Mouse (Mus musculus) heart, embryonic 12.5 days (tissue): ENCODE measurements around the gene Gm20388. TPM values are rescaled to one million over a fixed set of nuclear protein-coding genes. Genes with fewer than 3 reads are reported as not detected.

Experiments used
- ATAC-seq: fragments of 200-750 bp; cut with Nextera tagmentation; 2 replicates; pipeline ENCODE4 v1.8.0; 2017; ENCODE audit warnings: moderate TSS enrichment, moderate library complexity; ENCODE audit not compliant: insufficient number of reproducible peaks, low FRiP score
- H3K27ac ChIP-seq: fragments of 300-500 bp; sonication (generic); 2 replicates; pipeline ENCODE4 v1.5.1; 2016; ENCODE audit warnings: mild to moderate bottlenecking, moderate library complexity; ENCODE audit not compliant: poor library complexity, severe bottlenecking
- H3K27me3 ChIP-seq: fragments of 300-500 bp; sonication (generic); replicated peaks from 2 replicates; pipeline ENCODE4 v1.6.1; 2016; ENCODE audit warnings: mild to moderate bottlenecking, moderate library complexity
- H3K36me3 ChIP-seq: fragments of 300-500 bp; sonication (generic); 2 replicates; pipeline ENCODE4 v1.6.1; 2016; ENCODE audit warnings: mild to moderate bottlenecking, moderate library complexity
- H3K4me1 ChIP-seq: fragments of 300-500 bp; sonication (generic); replicated peaks from 2 replicates; pipeline ENCODE4 v1.6.1; 2016; ENCODE audit warnings: mild to moderate bottlenecking
- H3K4me2 ChIP-seq: fragments of 300-500 bp; sonication (generic); 2 replicates; pipeline ENCODE4 v1.6.1; 2016; ENCODE audit warnings: mild to moderate bottlenecking, moderate library complexity
- H3K4me3 ChIP-seq: fragments of 300-500 bp; sonication (generic); 2 replicates; pipeline ENCODE4 v1.5.1; 2016; ENCODE audit warnings: mild to moderate bottlenecking
- H3K9ac ChIP-seq: fragments of 300-500 bp; sonication (generic); 2 replicates; pipeline ENCODE4 v1.6.1; 2016; ENCODE audit warnings: mild to moderate bottlenecking, moderate library complexity
- H3K9me3 ChIP-seq: fragments of 300-500 bp; sonication (generic); replicated peaks from 2 replicates; pipeline ENCODE4 v1.6.1; 2016; ENCODE audit warnings: mild to moderate bottlenecking, moderate library complexity
- WGBS: fragments of 180-500 bp; shearing (Covaris S2); methylation state at CpG from one replicate; pipeline ENCODE4 v1.1.7; 2016; 5-methylcytosine and 5-hydroxymethylcytosine counted together
- polyA plus RNA-seq: library from polyadenylated mRNA; unstranded; fragments of >200 nt; fragmentation: Nextera tagmentation; extraction: Ambion mirVana; gene quantifications from 2 replicates; pipeline ENCODE4 v1.2.1, GENCODE M21; 2016

The Gm20388 gene
- polyA plus RNA-seq, 1 experiment from 2014 or later: not detected

DNA sequence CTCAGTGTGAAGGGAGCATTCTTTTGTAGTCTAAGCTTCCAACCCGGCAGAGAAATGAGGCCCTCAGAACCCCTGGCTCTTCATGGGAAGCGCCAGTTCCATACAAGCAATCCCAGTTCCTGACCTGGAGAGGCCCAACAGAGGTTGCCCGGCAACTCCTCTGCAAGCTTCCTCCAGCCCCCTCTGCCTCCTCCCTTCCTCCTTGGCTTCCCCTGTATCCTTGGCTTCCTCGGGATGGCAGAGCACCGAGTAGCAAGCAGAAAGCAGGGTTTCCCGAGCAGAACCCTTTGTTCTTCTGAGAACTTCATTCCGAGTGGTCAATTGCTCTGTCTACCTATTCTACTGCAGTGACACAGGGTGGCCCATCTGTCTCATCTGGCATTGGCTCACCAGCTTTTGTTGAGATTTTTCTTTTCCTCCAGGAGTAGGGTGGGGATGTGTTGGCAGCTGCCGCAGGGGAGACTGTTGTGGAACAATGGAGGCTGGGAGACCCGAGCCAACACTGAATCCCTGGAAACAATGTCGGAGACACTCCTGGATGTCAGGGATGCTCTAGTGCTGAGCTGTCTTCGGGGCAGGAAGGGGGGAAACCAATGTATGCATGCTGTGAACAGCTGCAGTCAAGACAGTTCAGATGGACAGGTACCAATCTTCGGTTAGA lies 2795.4 kb downstream of the Gm20388 start:
- 47% methylated on average over 12 of the region's 12 CpGs for WGBS
- Histone ChIP-seq H3K9ac (no peak overlapping the region), H3K4me1 (peaks cover 13% of the 10 kb centered on the region), H3K4me2 (no peak overlapping the region), H3K27me3 (peaks cover 50% of the 10 kb centered on the region), H3K9me3 (no peaks in the 10 kb centered on the region), H3K36me3 (no peaks in the 10 kb centered on the region), H3K4me3 (no peak overlapping the region), H3K27ac (no peak overlapping the region)
- no peak for ATAC-seq

GRCm38 (mm10) chr8:122707184-122707583 lies 2796.5 kb downstream of the Gm20388 start:
- no peak overlapping the region for H3K9ac ChIP-seq
- H3K4me3 ChIP-seq: no peak overlapping the region
- H3K27ac ChIP-seq: no peak overlapping the region
- H3K36me3 ChIP-seq: no peaks in the 10 kb centered on the region
- no peak overlapping the region for H3K4me2 ChIP-seq
- no peaks in the 10 kb centered on the region for H3K9me3 ChIP-seq
- 58% methylated on average over 4 of the region's 4 CpGs for WGBS
- H3K27me3 ChIP-seq: peaks cover 57% of the 10 kb centered on the region
- no peak for ATAC-seq
- peaks cover 20% of the 10 kb centered on the region for H3K4me1 ChIP-seq

- H3K4me1 ChIP-seq: peaks cover 26% of the 10 kb centered on the region
- no peaks in the 10 kb centered on the region for H3K36me3 ChIP-seq
- ATAC-seq: no peak
- no peak overlapping the region for H3K4me2 ChIP-seq
- peaks cover 69% of the 10 kb centered on the region for H3K27me3 ChIP-seq
- 56% methylated on average over 26 of the region's 26 CpGs for WGBS
- H3K4me3 ChIP-seq: no peak overlapping the region
- no peak overlapping the region for H3K9ac ChIP-seq
- H3K9me3 ChIP-seq: no peaks in the 10 kb centered on the region
- H3K27ac ChIP-seq: no peak overlapping the region
Measured at GRCm38 (mm10) chr8:122709340-122710111, 2798.9 kb downstream of the Gm20388 start.

DNA sequence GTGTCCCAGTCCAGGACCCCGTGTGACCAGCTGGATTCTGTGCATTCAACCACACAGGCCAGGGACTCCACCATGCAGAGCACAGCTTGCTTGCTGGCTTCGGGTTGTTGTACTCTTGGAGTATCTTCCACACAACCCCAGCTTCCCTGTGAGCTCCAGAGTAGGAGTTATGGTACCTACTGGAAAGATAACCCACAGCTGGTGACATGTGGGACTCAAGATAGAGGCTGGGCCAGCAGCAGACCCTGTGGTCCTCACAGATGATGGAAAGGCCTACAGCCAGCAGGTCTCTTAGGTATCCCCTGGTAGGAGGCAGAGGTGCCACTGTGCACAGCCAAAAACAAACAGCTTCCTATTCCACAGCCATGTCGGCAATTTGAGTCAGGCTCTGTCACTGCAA lies 2800.8 kb downstream of the Gm20388 start:
- WGBS: 62% methylated on average over 3 of the region's 3 CpGs
- Histone ChIP-seq H3K9ac (no peak overlapping the region), H3K4me3 (no peak overlapping the region), H3K9me3 (no peaks in the 10 kb centered on the region), H3K4me2 (no peak overlapping the region), H3K4me1 (peaks cover 19% of the 10 kb centered on the region), H3K27ac (peak overlapping the region; percentile 63; the same call in 1 of the 2 replicates), H3K27me3 (peaks cover 78% of the 10 kb centered on the region), H3K36me3 (no peaks in the 10 kb centered on the region)
- no peak; the same call in 1 of the 2 replicates for ATAC-seq

DNA sequence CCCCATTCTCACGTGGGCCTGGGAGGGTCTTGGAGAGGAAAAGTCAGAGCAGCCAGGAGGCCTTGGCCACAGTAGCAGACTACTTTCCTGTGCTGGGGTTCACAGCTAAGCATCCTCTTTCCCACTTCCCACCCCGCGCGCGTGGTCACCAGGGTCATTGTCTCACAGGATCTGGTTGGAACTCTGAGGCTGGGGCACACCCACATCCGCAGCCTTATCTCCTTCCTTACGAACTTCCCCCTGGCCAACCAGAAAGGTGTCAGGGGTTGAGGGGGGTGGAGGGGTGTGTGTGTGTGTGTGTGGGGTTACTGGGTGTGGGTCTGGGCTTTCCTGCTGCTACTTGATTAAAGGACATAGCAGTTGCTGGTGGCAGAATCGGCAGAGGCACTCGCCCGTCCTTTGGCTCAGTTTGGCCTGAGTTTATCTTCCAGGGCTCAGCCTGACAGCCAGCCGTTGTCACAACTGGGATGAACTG lies 2801.3 kb downstream of the Gm20388 start:
- peak; percentile 82 for ATAC-seq
- H3K36me3 ChIP-seq: no peaks in the 10 kb centered on the region
- no peaks in the 10 kb centered on the region for H3K9me3 ChIP-seq
- WGBS: 27% methylated on average over 11 of the region's 11 CpGs
- H3K4me3 ChIP-seq: no peak overlapping the region
- peaks cover 78% of the 10 kb centered on the region for H3K27me3 ChIP-seq
- peak overlapping the region; percentile 63; the same call in 1 of the 2 replicates for H3K27ac ChIP-seq
- H3K9ac ChIP-seq: no peak overlapping the region
- H3K4me2 ChIP-seq: no peak overlapping the region
- H3K4me1 ChIP-seq: peaks cover 19% of the 10 kb centered on the region

DNA sequence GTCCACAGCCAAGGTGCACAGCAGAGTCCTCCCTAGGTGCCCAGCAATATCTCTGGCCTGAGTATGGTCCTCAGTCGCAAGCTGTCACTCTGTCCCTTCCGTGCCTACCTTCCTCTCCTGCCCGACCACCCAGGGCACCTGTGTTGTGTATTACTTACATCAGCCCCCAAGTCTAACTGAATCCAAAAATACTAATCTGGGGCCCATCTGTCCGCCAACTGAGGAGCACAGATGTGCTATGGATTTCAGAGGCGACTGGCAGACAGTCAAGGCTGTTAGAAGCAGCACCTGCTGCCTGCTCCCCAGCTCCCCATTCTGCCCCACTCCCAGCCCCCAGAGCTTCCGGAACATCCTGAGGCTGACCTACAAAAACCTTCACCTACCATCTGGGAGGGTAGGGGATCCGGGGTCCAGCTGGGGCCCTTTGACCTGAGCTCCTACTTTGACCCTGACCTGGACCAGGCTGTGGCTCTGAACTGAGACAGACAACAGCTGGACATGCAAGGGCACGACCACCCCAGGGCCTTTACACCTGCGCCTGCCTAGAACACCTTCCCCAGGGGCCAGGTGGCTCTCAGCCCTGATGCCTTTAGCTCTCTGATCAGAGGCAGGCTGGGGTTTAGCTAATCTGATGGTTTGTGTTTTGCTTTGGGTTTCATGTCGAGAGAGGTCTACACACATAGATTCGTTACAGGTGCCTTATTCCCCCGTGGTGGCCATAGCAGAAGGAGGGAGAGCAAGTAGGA lies 2801.9 kb downstream of the Gm20388 start:
- Histone ChIP-seq H3K27ac (no peak overlapping the region), H3K36me3 (no peaks in the 10 kb centered on the region), H3K4me2 (no peak overlapping the region), H3K4me3 (no peak overlapping the region), H3K27me3 (peaks cover 78% of the 10 kb centered on the region), H3K4me1 (peaks cover 15% of the 10 kb centered on the region), H3K9ac (no peak overlapping the region), H3K9me3 (no peaks in the 10 kb centered on the region)
- ATAC-seq: no peak; the same call in 1 of the 2 replicates
- WGBS: 75% methylated on average over 12 of the region's 12 CpGs

DNA sequence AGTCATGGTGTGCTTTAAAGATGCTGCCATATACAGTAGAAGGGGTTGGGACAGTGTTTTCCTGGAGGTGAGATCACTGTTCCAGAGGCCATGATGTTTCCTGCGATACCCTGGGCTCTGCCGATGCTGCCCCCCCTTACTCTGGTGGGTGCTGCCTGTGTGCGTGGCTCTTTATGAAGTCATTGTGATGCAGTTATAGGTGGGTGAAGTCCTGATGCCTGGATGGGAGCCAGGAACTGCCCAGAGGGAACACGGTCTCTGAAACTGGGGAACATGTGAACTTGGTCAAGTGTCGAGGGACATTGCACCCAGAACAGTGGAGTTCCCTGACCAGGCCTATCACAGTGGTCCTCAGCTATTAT lies 2802.5 kb downstream of the Gm20388 start:
- no peaks in the 10 kb centered on the region for H3K36me3 ChIP-seq
- no peak overlapping the region for H3K4me2 ChIP-seq
- 90% methylated on average over 5 of the region's 5 CpGs for WGBS
- H3K4me1 ChIP-seq: peaks cover 15% of the 10 kb centered on the region
- H3K27ac ChIP-seq: no peak overlapping the region
- no peaks in the 10 kb centered on the region for H3K9me3 ChIP-seq
- no peak overlapping the region for H3K9ac ChIP-seq
- no peak overlapping the region for H3K4me3 ChIP-seq
- no peak for ATAC-seq
- H3K27me3 ChIP-seq: peaks cover 77% of the 10 kb centered on the region

DNA sequence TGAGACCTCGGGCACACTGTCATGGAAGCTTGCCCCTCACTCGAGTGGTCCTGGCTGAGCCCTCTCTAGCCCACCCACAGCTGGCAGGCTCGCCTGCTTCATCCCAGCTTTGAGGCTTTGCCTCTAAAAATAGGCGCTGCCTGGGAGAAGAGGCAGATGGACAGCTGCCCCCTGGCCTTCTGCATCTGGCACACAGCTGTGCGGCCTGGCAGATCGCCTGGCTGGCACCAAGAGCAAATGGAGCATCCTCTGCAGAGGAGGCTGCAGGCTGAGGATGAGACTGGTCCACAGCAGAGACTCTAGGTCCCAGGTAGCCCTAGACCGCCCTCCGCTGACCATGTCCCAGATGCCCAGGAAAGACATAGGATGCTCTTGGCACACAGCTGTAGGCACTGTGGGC lies 2805.9 kb downstream of the Gm20388 start:
- H3K36me3 ChIP-seq: no peaks in the 10 kb centered on the region
- WGBS: 73% methylated on average over 8 of the region's 8 CpGs
- no peak overlapping the region for H3K9ac ChIP-seq
- no peak for ATAC-seq
- H3K4me3 ChIP-seq: no peak overlapping the region
- H3K4me2 ChIP-seq: no peak overlapping the region
- no peaks in the 10 kb centered on the region for H3K9me3 ChIP-seq
- H3K27me3 ChIP-seq: peaks cover 57% of the 10 kb centered on the region
- no peak overlapping the region for H3K27ac ChIP-seq
- peaks cover 44% of the 10 kb centered on the region for H3K4me1 ChIP-seq

DNA sequence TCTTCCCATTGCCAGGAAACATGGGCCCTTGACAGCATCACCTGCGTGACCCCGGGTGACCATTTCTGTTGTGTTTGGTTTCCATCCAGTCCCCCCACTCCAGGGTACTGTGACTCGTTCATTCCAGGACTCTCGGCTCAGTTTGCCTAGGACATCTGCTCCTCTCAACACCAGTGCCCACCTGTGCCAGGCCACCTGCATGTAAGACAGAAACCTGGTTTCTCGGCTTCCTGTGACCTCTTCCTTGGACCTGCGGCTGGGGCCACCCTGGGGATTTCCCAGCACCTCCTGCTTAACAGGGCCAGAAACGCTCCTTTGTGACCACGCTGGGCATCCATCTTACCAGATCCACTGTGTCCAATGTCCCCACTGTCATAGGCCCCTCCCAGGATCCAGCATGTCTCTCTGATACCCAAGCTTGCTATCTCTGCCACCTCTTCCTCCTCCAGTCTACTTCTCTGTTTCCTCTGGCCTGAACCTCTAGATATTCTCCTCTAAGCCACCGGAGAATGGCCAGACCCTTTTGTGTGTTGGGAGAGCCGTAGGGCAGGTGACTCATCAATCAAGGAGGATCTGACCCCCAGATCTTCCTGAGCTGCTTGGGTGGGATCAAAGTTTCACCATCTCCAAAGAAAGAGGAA lies 2807.3 kb downstream of the Gm20388 start:
- Histone ChIP-seq H3K27me3 (peaks cover 62% of the 10 kb centered on the region), H3K4me1 (peaks cover 43% of the 10 kb centered on the region)
- WGBS: 79% methylated on average over 10 of the region's 10 CpGs

DNA sequence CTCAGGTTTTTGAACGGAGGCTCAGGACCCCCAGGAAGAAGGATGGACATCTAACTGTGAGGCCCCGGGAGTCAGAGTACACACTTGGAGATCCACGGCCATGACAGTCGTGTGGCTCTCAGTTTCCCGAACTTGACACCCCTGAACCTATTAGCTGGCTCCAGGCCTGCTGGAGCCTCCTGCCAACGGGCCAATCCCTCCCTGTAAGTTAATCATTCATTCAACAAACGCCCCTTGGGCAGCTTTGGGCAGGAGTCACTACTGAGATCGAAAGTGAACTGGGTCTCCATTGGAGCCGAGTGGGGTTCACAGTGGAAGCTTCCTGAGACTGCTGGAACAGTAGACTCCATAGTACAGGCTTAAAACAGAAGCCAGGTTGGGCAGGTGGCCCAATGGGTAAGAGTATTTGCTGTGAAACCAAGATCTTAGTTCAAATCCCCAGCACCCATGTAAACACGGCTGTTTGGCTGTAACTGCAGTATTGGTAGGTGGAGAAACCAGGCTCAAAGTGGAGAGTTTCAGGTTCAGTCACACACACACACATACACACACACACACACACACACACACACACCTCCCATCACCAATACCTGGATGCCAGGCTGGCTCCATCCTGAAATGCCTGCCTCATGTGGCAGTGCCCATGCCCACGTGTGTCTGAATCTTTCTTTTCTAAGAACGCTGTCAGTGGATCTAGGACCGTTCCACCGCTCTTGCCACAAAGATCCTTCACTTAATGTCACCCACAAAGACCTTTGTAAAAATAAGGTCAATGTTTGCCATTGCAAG lies 2808.3 kb downstream of the Gm20388 start:
- Histone ChIP-seq H3K27ac (peak overlapping the region; percentile 25), H3K4me1 (peaks cover 49% of the 10 kb centered on the region), H3K9ac (no peak overlapping the region), H3K27me3 (peaks cover 62% of the 10 kb centered on the region), H3K9me3 (no peaks in the 10 kb centered on the region), H3K4me3 (no peak overlapping the region), H3K4me2 (no peak overlapping the region), H3K36me3 (no peaks in the 10 kb centered on the region)
- ATAC-seq: no peak
- WGBS: 78% methylated on average over 14 of the region's 14 CpGs

More for the DNA sequence above, 2807.3 kb downstream of the Gm20388 start:
- no peak overlapping the region for H3K4me2 ChIP-seq
- no peaks in the 10 kb centered on the region for H3K9me3 ChIP-seq
- ATAC-seq: no peak
- no peak overlapping the region for H3K27ac ChIP-seq
- H3K9ac ChIP-seq: no peak overlapping the region
- H3K36me3 ChIP-seq: no peaks in the 10 kb centered on the region
- H3K4me3 ChIP-seq: no peak overlapping the region
